Mouse (Mus musculus) small intestine, adult 2 months (tissue): ENCODE results near the gene Igf2r.

ENCODE experiments used
- CTCF ChIP-seq: fragments of 200-500 bp; IDR thresholded peaks from 2 replicates; pipeline ENCODE4 v1.5.1; 2012; ENCODE audit warnings: low read depth, mild to moderate bottlenecking, control low read depth, inconsistent platforms, low read length, moderate library complexity, mixed read lengths; ENCODE audit not compliant: insufficient replicate concordance, insufficient read length; ENCODE audit errors: extremely low read depth
- POLR2A ChIP-seq: fragments of 200-500 bp; IDR thresholded peaks from 2 replicates; pipeline ENCODE4 v1.6.1; 2012; ENCODE audit warnings: low read depth, mild to moderate bottlenecking, control low read depth, inconsistent platforms, low read length, moderate library complexity

- TF ChIP-seq CTCF (no peak), POLR2A (no peak)
Measured at GRCm38 (mm10) chr17:12652604-12653003, 116.9 kb downstream of the Igf2r start.
